Mouse (Mus musculus) stomach, postnatal 0 days (tissue): Measurements from ENCODE around the gene Ephx3.

ENCODE experiments used
- CTCF ChIP-seq: IDR thresholded peaks from 2 replicates; pipeline ENCODE4 v1.5.1; 2016; ENCODE audit warnings: antibody characterized with exemption, low read depth, mild to moderate bottlenecking, moderate library complexity
- EP300 ChIP-seq: optimal IDR thresholded peaks from 2 replicates; pipeline ENCODE3; 2016; ENCODE audit warnings: antibody characterized with exemption

DNA sequence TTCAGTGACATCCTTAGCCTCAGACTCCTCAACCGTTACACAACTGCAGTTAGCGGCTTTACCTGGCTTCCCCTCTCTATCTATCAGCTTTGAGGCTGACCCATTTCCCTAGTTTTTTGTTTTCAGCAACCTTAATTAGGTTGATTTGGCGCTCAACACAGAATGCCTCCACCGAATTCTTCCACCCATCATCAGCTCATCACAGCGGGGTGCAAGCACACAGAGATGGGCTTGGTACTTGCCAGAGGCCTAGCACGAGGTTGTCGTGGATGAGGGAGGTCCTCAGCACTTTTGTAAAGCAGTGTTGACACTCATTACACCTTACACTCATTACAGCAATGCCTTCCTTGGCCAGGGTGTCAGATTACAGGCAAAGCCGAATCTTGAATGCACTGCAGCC lies 6.3 kb downstream of the Ephx3 start:
- TF ChIP-seq CTCF (no peak), EP300 (no peak)
